ENCODE assay signal across 7 mouse cellular contexts in genomic region chr1:52630937-52631299, GRCm38 (mm10). TPM values are rescaled to one million over a fixed set of nuclear protein-coding genes. Genes with fewer than 3 reads are reported as not detected.
DNase-seq lines count a peak whose midpoint lies in the region; ATAC-seq and TF ChIP-seq lines count a peak whose summit lies in the region.

No protein-coding gene starts in this region.

- peak overlapping the region; percentile 95 for H3K4me3 ChIP-seq in testis, adult 2 months (ENCODE audit: control insufficient read depth, low read depth, low read length)
- peak overlapping the region; percentile 89 for H3K4me3 ChIP-seq in hindbrain, embryonic 13.5 days

- H3K27ac ChIP-seq in testis, adult 2 months (ENCODE audit: control insufficient read depth, insufficient read depth, low read depth, low read length): peak overlapping the region; percentile 61; the same call in 1 of the 2 replicates
- H3K27ac ChIP-seq in hindbrain, embryonic 13.5 days: peak overlapping the region; percentile 92

- no peaks in the 10 kb centered on the region for H3K9me3 ChIP-seq in hindbrain, embryonic 13.5 days

- WGBS in hindbrain, embryonic 13.5 days: 0% methylated on average over 6 of the region's 6 CpGs

- no peak for TF ChIP-seq POLR2A in testis, adult 2 months (IDR thresholded peaks at IDR 0.05; ENCODE audit: control insufficient read depth, low read depth, low read length)

- peak; percentile 90 for ATAC-seq in hindbrain, embryonic 13.5 days (ENCODE audit: low FRiP score)

- no peaks in the 10 kb centered on the region for H3K36me3 ChIP-seq in testis, adult 2 months (ENCODE audit: control insufficient read depth, insufficient read depth, low read length)
- H3K36me3 ChIP-seq in hindbrain, embryonic 13.5 days: no peaks in the 10 kb centered on the region

- H3K9ac ChIP-seq in hindbrain, embryonic 13.5 days: peak overlapping the region; percentile 92

- H3K4me1 ChIP-seq in testis, adult 2 months (ENCODE audit: control insufficient read depth, insufficient read depth, low read length): no peaks in the 10 kb centered on the region; the same call in 1 of the 2 replicates
- H3K4me1 ChIP-seq in hindbrain, embryonic 13.5 days (replicated peaks): peaks cover 13% of the 10 kb centered on the region

- H3K27me3 ChIP-seq in testis, adult 2 months (ENCODE audit: control insufficient read depth, insufficient read depth, low read length): no peaks in the 10 kb centered on the region
- H3K27me3 ChIP-seq in hindbrain, embryonic 13.5 days: no peaks in the 10 kb centered on the region

- no peak for TF ChIP-seq CTCF in testis, adult 2 months (IDR thresholded peaks at IDR 0.05; ENCODE audit: control insufficient read depth, insufficient read depth, insufficient replicate concordance, low read depth, low read length)

- peak overlapping the region; percentile 54 for H3K4me2 ChIP-seq in hindbrain, embryonic 13.5 days

- DNase-seq in testis, postnatal 10 days (ENCODE audit: low spot score): no peak
- DNase-seq in c-Kit-positive CD71-positive TER-119-positive erythroid progenitor cells, embryonic 14.5 days (ENCODE audit: low spot score): peak; percentile 60
- peak; percentile 41 for DNase-seq in mesoderm, embryonic 11.5 days (ENCODE audit: low read depth, low spot score)
- no peak for DNase-seq in adrenal gland, adult 8-10 months
- DNase-seq in gastrocnemius, postnatal 10 days: no peak

RNA-seq across cellular contexts. Expression of gene Nemp2, which starts 0.4 kb away (rescaled TPM):
- 26.8 and 27.2 TPM in 2 replicates for polyA plus RNA-seq in testis, adult 2 months (2012; rRNA removed)
- 6.3 and 7.1 TPM in 2 replicates for polyA plus RNA-seq in hindbrain, embryonic 13.5 days (2015; fragmentation: Nextera tagmentation; extraction: Ambion mirVana)
- 1 to 10 TPM; 3.2 to 5.9 (median 4.9) TPM for total RNA-seq in adrenal gland, adult 8-10 months (2022)
- 1 to 10 TPM; 1.7 to 2.7 TPM for total RNA-seq in gastrocnemius, postnatal 10 days (2021)

Comparison
In these comparisons a context has a peak if more than half of its experiments do, and no peak if none do; other contexts are left out.
1. DNase-seq: peak in c-Kit-positive CD71-positive TER-119-positive erythroid progenitor cells, embryonic 14.5 days (single experiment) and mesoderm, embryonic 11.5 days (single experiment); none in testis, postnatal 10 days (single experiment), adrenal gland, adult 8-10 months (single experiment) and gastrocnemius, postnatal 10 days (single experiment).